Mouse (Mus musculus) forebrain, embryonic 16.5 days (tissue): Measurements from ENCODE around the gene Pkm. TPM values are rescaled to one million over a fixed set of nuclear protein-coding genes. Genes with fewer than 3 reads are reported as not detected.

ENCODE experiments used
- ATAC-seq: fragments of 200-750 bp; cut with Nextera tagmentation; 2 replicates; pipeline ENCODE4 v1.8.0; 2017; ENCODE audit warnings: mild to moderate bottlenecking, moderate library complexity
- H3K27ac ChIP-seq: fragments of 300-500 bp; sonication (generic); 2 replicates; pipeline ENCODE4 v1.5.1; 2014; ENCODE audit warnings: low read length, control low read depth
- H3K27me3 ChIP-seq: fragments of 300-500 bp; sonication (generic); replicated peaks from 2 replicates; pipeline ENCODE4 v1.6.1; 2014; ENCODE audit warnings: low read length; ENCODE audit not compliant: control insufficient read depth, insufficient read depth
- H3K36me3 ChIP-seq: fragments of 300-500 bp; sonication (generic); 2 replicates; pipeline ENCODE4 v1.6.1; 2014; ENCODE audit not compliant: control insufficient read depth, insufficient read depth
- H3K4me1 ChIP-seq: fragments of 300-500 bp; sonication (generic); replicated peaks from 2 replicates; pipeline ENCODE4 v1.6.1; 2014; ENCODE audit warnings: low read length; ENCODE audit not compliant: control insufficient read depth, insufficient read depth
- H3K4me2 ChIP-seq: fragments of 300-500 bp; sonication (generic); 2 replicates; pipeline ENCODE4 v1.6.1; 2014; ENCODE audit warnings: mild to moderate bottlenecking, low read length, control low read depth
- H3K4me3 ChIP-seq: fragments of 300-500 bp; sonication (generic); replicated peaks from 2 replicates; pipeline ENCODE4 v1.5.1; 2014; ENCODE audit warnings: mild to moderate bottlenecking, low read length, control low read depth
- H3K9ac ChIP-seq: fragments of 300-500 bp; sonication (generic); replicated peaks from 2 replicates; pipeline ENCODE4 v1.6.1; 2014; ENCODE audit warnings: low read depth, low read length, control low read depth
- H3K9me3 ChIP-seq: fragments of 300-500 bp; sonication (generic); 2 replicates; pipeline ENCODE4 v1.6.1; 2016; ENCODE audit warnings: low read length; ENCODE audit not compliant: control insufficient read depth
- WGBS: fragments of 180-500 bp; shearing (Covaris S2); extraction: QIAGEN DNeasy Blood & Tissue Kit; methylation state at CpG from one replicate; pipeline ENCODE4 v1.1.7; 2014; 5-methylcytosine and 5-hydroxymethylcytosine counted together
- polyA plus RNA-seq: library from polyadenylated mRNA; unstranded; fragments of >200 nt; fragmentation: Nextera tagmentation; extraction: Ambion mirVana; gene quantifications from 2 replicates; pipeline ENCODE4 v1.2.1, GENCODE M21; 2015

Pkm gene
- polyA plus RNA-seq, result 1,186 and 1,222 TPM in 2 replicates

- Histone ChIP-seq H3K9me3 (no peaks in the 10 kb centered on the region), H3K4me2 (peak within 1 kb of the TSS; percentile 84), H3K4me1 (peaks cover 36% of the 10 kb centered on the region), H3K4me3 (peak within 1 kb of the TSS; percentile 72), H3K36me3 (peaks cover 5% of the 10 kb centered on the region; the same call in 1 of the 2 replicates), H3K27ac (peak within 1 kb of the TSS; percentile 94), H3K9ac (peak within 1 kb of the TSS; percentile 78), H3K27me3 (no peaks in the 10 kb centered on the region)
- under 1% methylated on average over 46 of the region's 46 CpGs for WGBS
- ATAC-seq, result peak; percentile 88
These were observed at the start of gene Pkm for GRCm38 (mm10) chr9:59655958-59656634. TSS of gene Pkm (plus strand) at chr9:59656368.

- WGBS, result 89% methylated on average over 2 of the region's 2 CpGs
- H3K27me3 ChIP-seq, result no peaks in the 10 kb centered on the region
- no peak overlapping the region for H3K4me2 ChIP-seq
- no peaks in the 10 kb centered on the region for H3K9me3 ChIP-seq
- no peaks in the 10 kb centered on the region for H3K4me1 ChIP-seq
- no peaks in the 10 kb centered on the region for H3K36me3 ChIP-seq
- no peak overlapping the region for H3K27ac ChIP-seq
- no peak for ATAC-seq
- H3K4me3 ChIP-seq, result no peak overlapping the region
- no peak overlapping the region for H3K9ac ChIP-seq
These were observed 45.2 kb upstream of the Pkm start for GRCm38 (mm10) chr9:59610950-59611349.

- 92% methylated on average over 2 of the region's 2 CpGs for WGBS
- no peaks in the 10 kb centered on the region for H3K36me3 ChIP-seq
- H3K9ac ChIP-seq, result no peak overlapping the region
- peaks cover 19% of the 10 kb centered on the region for H3K4me1 ChIP-seq
- no peak overlapping the region for H3K4me2 ChIP-seq
- H3K4me3 ChIP-seq, result no peak overlapping the region
- no peak overlapping the region for H3K27ac ChIP-seq
- H3K9me3 ChIP-seq, result no peaks in the 10 kb centered on the region
- no peak for ATAC-seq
- no peaks in the 10 kb centered on the region for H3K27me3 ChIP-seq
These were observed 40.4 kb upstream of the Pkm start for GRCm38 (mm10) chr9:59615797-59616196.

GRCm38 (mm10) chr9:59616622-59617306 is 39.4 kb upstream of the Pkm start, which contains the start of gene Parp6:
TSS of gene Parp6 (plus strand) at chr9:59617284.
- Histone ChIP-seq H3K4me1 (peaks cover 19% of the 10 kb centered on the region), H3K27ac (peak within 1 kb of the TSS; percentile 85), H3K4me3 (peak within 1 kb of the TSS; percentile 63), H3K27me3 (no peaks in the 10 kb centered on the region), H3K9ac (peak within 1 kb of the TSS; percentile 76), H3K9me3 (no peaks in the 10 kb centered on the region), H3K36me3 (no peaks in the 10 kb centered on the region), H3K4me2 (peak within 1 kb of the TSS; percentile 76)
- under 1% methylated on average over 33 of the region's 36 CpGs for WGBS
- ATAC-seq, result peak; percentile 98

GRCm38 (mm10) chr9:59617307-59617973 is 38.7 kb upstream of the Pkm start:
- WGBS, result under 1% methylated on average over 50 of the region's 58 CpGs
- H3K4me3 ChIP-seq, result peak overlapping the region; percentile 63
- H3K9me3 ChIP-seq, result no peaks in the 10 kb centered on the region
- peak overlapping the region; percentile 85 for H3K27ac ChIP-seq
- H3K36me3 ChIP-seq, result no peaks in the 10 kb centered on the region; the same call in 1 of the 2 replicates
- peaks cover 19% of the 10 kb centered on the region for H3K4me1 ChIP-seq
- H3K4me2 ChIP-seq, result peak overlapping the region; percentile 65
- ATAC-seq, result peak; percentile 47; the same call in 1 of the 2 replicates
- peak overlapping the region; percentile 76 for H3K9ac ChIP-seq
- H3K27me3 ChIP-seq, result no peaks in the 10 kb centered on the region

- peaks cover 55% of the 10 kb centered on the region for H3K36me3 ChIP-seq
- 93% methylated on average over 1 of the region's 1 CpGs for WGBS
- no peaks in the 10 kb centered on the region for H3K4me1 ChIP-seq
- no peak overlapping the region for H3K4me3 ChIP-seq
- no peaks in the 10 kb centered on the region for H3K27me3 ChIP-seq
- no peak overlapping the region for H3K4me2 ChIP-seq
- ATAC-seq, result no peak
- no peak overlapping the region for H3K9ac ChIP-seq
- H3K27ac ChIP-seq, result no peak overlapping the region
- no peaks in the 10 kb centered on the region for H3K9me3 ChIP-seq
These were observed 17.8 kb upstream of the Pkm start for GRCm38 (mm10) chr9:59638372-59638771.

GRCm38 (mm10) chr9:59639936-59640335 is 16.2 kb upstream of the Pkm start:
- no peak for ATAC-seq
- H3K9ac ChIP-seq, result no peak overlapping the region
- WGBS, result 91% methylated on average over 4 of the region's 4 CpGs
- H3K4me3 ChIP-seq, result no peak overlapping the region
- no peaks in the 10 kb centered on the region for H3K27me3 ChIP-seq
- H3K4me1 ChIP-seq, result no peaks in the 10 kb centered on the region
- H3K36me3 ChIP-seq, result peaks cover 48% of the 10 kb centered on the region
- H3K4me2 ChIP-seq, result no peak overlapping the region
- H3K27ac ChIP-seq, result no peak overlapping the region
- no peaks in the 10 kb centered on the region for H3K9me3 ChIP-seq

- Histone ChIP-seq H3K9ac (no peak overlapping the region), H3K27ac (no peak overlapping the region), H3K36me3 (peaks cover 45% of the 10 kb centered on the region), H3K4me1 (no peaks in the 10 kb centered on the region), H3K4me3 (no peak overlapping the region), H3K4me2 (no peak overlapping the region), H3K27me3 (no peaks in the 10 kb centered on the region), H3K9me3 (no peaks in the 10 kb centered on the region)
- WGBS, result 85% methylated on average over 2 of the region's 2 CpGs
- no peak for ATAC-seq
These were observed 14.8 kb upstream of the Pkm start for GRCm38 (mm10) chr9:59641320-59641719.

- H3K4me3 ChIP-seq, result no peak overlapping the region
- no peaks in the 10 kb centered on the region for H3K9me3 ChIP-seq
- ATAC-seq, result no peak
- WGBS, result 98% methylated on average over 4 of the region's 4 CpGs
- no peaks in the 10 kb centered on the region for H3K4me1 ChIP-seq
- H3K36me3 ChIP-seq, result peaks cover 31% of the 10 kb centered on the region
- H3K27ac ChIP-seq, result no peak overlapping the region
- H3K9ac ChIP-seq, result no peak overlapping the region
- H3K4me2 ChIP-seq, result no peak overlapping the region
- H3K27me3 ChIP-seq, result no peaks in the 10 kb centered on the region
These were observed 6.3 kb upstream of the Pkm start for GRCm38 (mm10) chr9:59649911-59650310.
